Mouse (Mus musculus) forebrain, embryonic 11.5 days (tissue): ENCODE measurements at regions not wholly inside any gene's neighbourhood (a gene's known extent, or its start where the extent isn't known, plus 50 kb on each side); places are given as distances from the start of the nearest gene placed in this dataset.

Experiments used
- ATAC-seq: fragments of 200-750 bp; cut with Nextera tagmentation; replicated peaks from 2 replicates; pipeline ENCODE4 v1.8.0; 2017; ENCODE audit warnings: moderate TSS enrichment; ENCODE audit not compliant: low FRiP score
- DNase-seq: peaks from one replicate; pipeline ENCODE4 v3.0.0-alpha.2; 2017; ENCODE audit warnings: low spot score
- H3K27ac ChIP-seq: fragments of 300-500 bp; sonication (generic); 2 replicates; pipeline ENCODE4 v1.5.1; 2014; ENCODE audit warnings: low read depth, low read length
- H3K27me3 ChIP-seq: fragments of 300-500 bp; sonication (generic); 2 replicates; pipeline ENCODE4 v1.6.1; 2014; ENCODE audit warnings: mild to moderate bottlenecking, low read length, mixed read lengths; ENCODE audit not compliant: control insufficient read depth, insufficient read depth
- H3K36me3 ChIP-seq: fragments of 300-500 bp; sonication (generic); 2 replicates; pipeline ENCODE4 v1.6.1; 2014; ENCODE audit warnings: mild to moderate bottlenecking, low read length, moderate library complexity, mixed read lengths; ENCODE audit not compliant: control insufficient read depth, insufficient read depth
- H3K4me1 ChIP-seq: fragments of 300-500 bp; sonication (generic); replicated peaks from 2 replicates; pipeline ENCODE4 v1.6.1; 2014; ENCODE audit warnings: low read length, mixed read lengths; ENCODE audit not compliant: control insufficient read depth, insufficient read depth
- H3K4me2 ChIP-seq: fragments of 300-500 bp; sonication (generic); 2 replicates; pipeline ENCODE4 v1.6.1; 2014; ENCODE audit warnings: low read depth, mild to moderate bottlenecking, low read length, moderate library complexity, mixed read lengths; ENCODE audit not compliant: severe bottlenecking
- H3K4me3 ChIP-seq: fragments of 300-500 bp; sonication (generic); 2 replicates; pipeline ENCODE4 v1.5.1; 2014; ENCODE audit warnings: low read depth, low read length
- H3K9ac ChIP-seq: fragments of 300-500 bp; sonication (generic); 2 replicates; pipeline ENCODE4 v1.6.1; 2014; ENCODE audit warnings: low read length
- H3K9me3 ChIP-seq: fragments of 300-500 bp; sonication (generic); 2 replicates; pipeline ENCODE4 v1.6.1; 2016; ENCODE audit warnings: low read length, mixed read lengths; ENCODE audit not compliant: control insufficient read depth
- WGBS: fragments of 180-500 bp; shearing (Covaris S2); extraction: QIAGEN DNeasy Blood & Tissue Kit; methylation state at CpG from one replicate; pipeline ENCODE4 v1.1.7; 2014; 5-methylcytosine and 5-hydroxymethylcytosine counted together

- no peaks in the 10 kb centered on the region for H3K27me3 ChIP-seq
- no peaks in the 10 kb centered on the region for H3K9me3 ChIP-seq
- ATAC-seq (no peak), DNase-seq (no peak)
- H3K36me3 ChIP-seq = no peaks in the 10 kb centered on the region
- H3K4me3 ChIP-seq = no peak overlapping the region
- no peak overlapping the region for H3K27ac ChIP-seq
- no peaks in the 10 kb centered on the region for H3K4me1 ChIP-seq
- no peak overlapping the region for H3K9ac ChIP-seq
- WGBS = 85% methylated on average over 8 of the region's 8 CpGs
- no peak overlapping the region for H3K4me2 ChIP-seq
Observed at GRCm38 (mm10) chr1:183806864-183807730, 206.0 kb upstream of the Dusp10 start.

- no peaks in the 10 kb centered on the region for H3K9me3 ChIP-seq
- H3K4me3 ChIP-seq = no peak overlapping the region
- ATAC-seq (no peak), DNase-seq (no peak)
- 91% methylated on average over 2 of the region's 2 CpGs for WGBS
- no peak overlapping the region for H3K9ac ChIP-seq
- no peaks in the 10 kb centered on the region for H3K27me3 ChIP-seq
- H3K4me2 ChIP-seq = no peak overlapping the region
- no peak overlapping the region for H3K27ac ChIP-seq
- no peaks in the 10 kb centered on the region for H3K36me3 ChIP-seq
- no peaks in the 10 kb centered on the region for H3K4me1 ChIP-seq
Observed at GRCm38 (mm10) chr1:183808168-183808567, 204.9 kb upstream of the Dusp10 start.

- Histone ChIP-seq H3K9me3 (no peaks in the 10 kb centered on the region), H3K4me1 (no peaks in the 10 kb centered on the region), H3K4me2 (no peak overlapping the region), H3K36me3 (no peaks in the 10 kb centered on the region), H3K27ac (no peak overlapping the region), H3K27me3 (no peaks in the 10 kb centered on the region), H3K9ac (no peak overlapping the region), H3K4me3 (no peak overlapping the region)
- no peak for DNase-seq
- 75% methylated on average over 5 of the region's 5 CpGs for WGBS
- no peak for ATAC-seq
Observed at GRCm38 (mm10) chr1:183820555-183820954, 192.5 kb upstream of the Dusp10 start.

GRCm38 (mm10) chr1:183826300-183826699, 186.8 kb upstream of the Dusp10 start:
- Histone ChIP-seq H3K9ac (no peak overlapping the region), H3K4me2 (no peak overlapping the region), H3K4me3 (no peak overlapping the region), H3K9me3 (no peaks in the 10 kb centered on the region), H3K27ac (no peak overlapping the region), H3K36me3 (no peaks in the 10 kb centered on the region), H3K27me3 (no peaks in the 10 kb centered on the region), H3K4me1 (no peaks in the 10 kb centered on the region)
- 4% methylated on average over 4 of the region's 4 CpGs for WGBS
- ATAC-seq (no peak), DNase-seq (no peak)

- Histone ChIP-seq H3K27ac (no peak overlapping the region), H3K4me3 (no peak overlapping the region), H3K27me3 (no peaks in the 10 kb centered on the region), H3K9ac (no peak overlapping the region), H3K9me3 (no peaks in the 10 kb centered on the region), H3K36me3 (no peaks in the 10 kb centered on the region), H3K4me1 (no peaks in the 10 kb centered on the region), H3K4me2 (no peak overlapping the region)
- ATAC-seq = no peak
- WGBS = 76% methylated on average over 4 of the region's 4 CpGs
- no peak for DNase-seq
Observed at GRCm38 (mm10) chr1:183845135-183845534, 168.0 kb upstream of the Dusp10 start.

GRCm38 (mm10) chr1:183853956-183854613, 159.0 kb upstream of the Dusp10 start:
- Histone ChIP-seq H3K9ac (no peak overlapping the region), H3K4me1 (no peaks in the 10 kb centered on the region), H3K27ac (no peak overlapping the region), H3K27me3 (no peaks in the 10 kb centered on the region), H3K4me2 (no peak overlapping the region), H3K4me3 (no peak overlapping the region), H3K9me3 (no peaks in the 10 kb centered on the region), H3K36me3 (no peaks in the 10 kb centered on the region)
- DNase-seq = no peak
- 79% methylated on average over 3 of the region's 3 CpGs for WGBS
- no peak for ATAC-seq

- no peak overlapping the region for H3K4me3 ChIP-seq
- H3K4me1 ChIP-seq = no peaks in the 10 kb centered on the region
- H3K9ac ChIP-seq = no peak overlapping the region
- H3K36me3 ChIP-seq = no peaks in the 10 kb centered on the region
- H3K27me3 ChIP-seq = no peaks in the 10 kb centered on the region
- no peak overlapping the region for H3K4me2 ChIP-seq
- no peak overlapping the region for H3K27ac ChIP-seq
- ATAC-seq (no peak), DNase-seq (no peak)
- WGBS = 85% methylated on average over 4 of the region's 4 CpGs
- H3K9me3 ChIP-seq = no peaks in the 10 kb centered on the region
Observed at GRCm38 (mm10) chr1:183865111-183865510, 148.0 kb upstream of the Dusp10 start.

GRCm38 (mm10) chr1:183865586-183865985, 147.5 kb upstream of the Dusp10 start:
- Histone ChIP-seq H3K9ac (no peak overlapping the region), H3K27me3 (no peaks in the 10 kb centered on the region), H3K4me1 (no peaks in the 10 kb centered on the region), H3K9me3 (no peaks in the 10 kb centered on the region), H3K4me3 (no peak overlapping the region), H3K4me2 (no peak overlapping the region), H3K27ac (no peak overlapping the region), H3K36me3 (no peaks in the 10 kb centered on the region)
- ATAC-seq (no peak), DNase-seq (no peak)
- 78% methylated on average over 3 of the region's 3 CpGs for WGBS

GRCm38 (mm10) chr1:183868965-183869364, 144.1 kb upstream of the Dusp10 start:
- Histone ChIP-seq H3K27ac (no peak overlapping the region), H3K9me3 (no peaks in the 10 kb centered on the region), H3K4me1 (no peaks in the 10 kb centered on the region), H3K4me2 (no peak overlapping the region), H3K4me3 (no peak overlapping the region), H3K9ac (no peak overlapping the region), H3K27me3 (no peaks in the 10 kb centered on the region), H3K36me3 (no peaks in the 10 kb centered on the region)
- WGBS = 96% methylated on average over 5 of the region's 5 CpGs
- no peak for ATAC-seq
- DNase-seq = no peak
